Mouse (Mus musculus): Measurements from ENCODE around the gene Tssk4. TPM values are rescaled to one million over a fixed set of nuclear protein-coding genes. Genes with fewer than 3 reads are reported as not detected.
A peak's percentile ranks its signal among the peaks of the same experiment; 100 is the strongest.

The Tssk4 gene
- polyA plus RNA-seq, 1 experiment from 2014 or later = 0.46 TPM

DNA sequence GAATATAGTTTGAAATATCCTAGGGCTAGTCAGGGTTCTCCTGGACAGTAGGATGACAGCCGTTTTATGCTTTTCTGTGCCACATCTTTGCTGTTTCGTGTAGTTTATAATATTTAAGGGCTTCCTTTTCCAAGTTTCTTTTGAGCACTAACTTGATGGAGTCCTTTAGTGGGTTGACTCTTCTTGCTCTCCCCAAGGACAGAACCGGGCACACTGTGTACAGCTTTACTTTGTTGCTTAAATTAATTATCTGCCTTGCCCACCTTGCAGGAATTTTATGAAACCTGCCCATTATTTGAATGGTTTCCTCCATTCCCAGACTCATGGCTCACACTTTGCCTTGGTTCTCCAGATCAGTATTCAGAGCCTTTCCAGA lies 32.1 kb downstream of the Tssk4 start:
- Histone ChIP-seq H3K36me3 (ENCODE audit: control insufficient read depth, insufficient read depth, low read length) (peaks cover 11% of the 10 kb centered on the region), H3K4me3 (ENCODE audit: low read depth, low read length) (peak overlapping the region; percentile 76), H3K4me1 (replicated peaks; ENCODE audit: control insufficient read depth, insufficient read depth) (no peaks in the 10 kb centered on the region), H3K27me3 (ENCODE audit: control insufficient read depth, insufficient read depth, low read length) (no peaks in the 10 kb centered on the region), H3K4me2 (replicated peaks; ENCODE audit: low read depth) (peak overlapping the region; percentile 83), H3K9me3 (ENCODE audit: control insufficient read depth, low read length) (no peaks in the 10 kb centered on the region), H3K9ac (ENCODE audit: low read length) (peak overlapping the region; percentile 43; the same call in 1 of the 2 replicates), H3K27ac (replicated peaks) (peak overlapping the region; percentile 90)
- ATAC-seq (ENCODE audit: low FRiP score, low TSS enrichment) = no peak
- DNase-seq (ENCODE audit: low spot score) = no peak
- WGBS = 9% methylated on average over 3 of the region's 3 CpGs
- TF ChIP-seq EP300 (optimal IDR thresholded peaks at IDR 0.05) (no peak), CTCF (IDR thresholded peaks at IDR 0.05; ENCODE audit: low read depth) (no peak)

- no peak for DNase-seq (ENCODE audit: low spot score)
- 56% methylated on average over 10 of the region's 10 CpGs for WGBS
Measured at GRCm38 (mm10) chr14:55689433-55689832, 39.4 kb downstream of the Tssk4 start.

GRCm38 (mm10) chr14:55697226-55697625 lies 47.2 kb downstream of the Tssk4 start:
- no peak for TF ChIP-seq CTCF (IDR thresholded peaks at IDR 0.05; ENCODE audit: low read depth)
- TF ChIP-seq EP300 (optimal IDR thresholded peaks at IDR 0.05) = no peak
- Histone ChIP-seq H3K9ac (ENCODE audit: low read length) (no peak overlapping the region), H3K9me3 (ENCODE audit: control insufficient read depth, low read length) (no peaks in the 10 kb centered on the region), H3K36me3 (ENCODE audit: control insufficient read depth, insufficient read depth, low read length) (no peaks in the 10 kb centered on the region), H3K4me2 (replicated peaks; ENCODE audit: low read depth) (no peak overlapping the region), H3K4me3 (ENCODE audit: low read depth, low read length) (no peak overlapping the region), H3K4me1 (replicated peaks; ENCODE audit: control insufficient read depth, insufficient read depth) (no peaks in the 10 kb centered on the region), H3K27ac (replicated peaks) (no peak overlapping the region), H3K27me3 (ENCODE audit: control insufficient read depth, insufficient read depth, low read length) (no peaks in the 10 kb centered on the region)
- 77% methylated on average over 4 of the region's 4 CpGs for WGBS
- ATAC-seq (ENCODE audit: low FRiP score, low TSS enrichment) = no peak
- DNase-seq (ENCODE audit: low spot score) = no peak

More at GRCm38 (mm10) chr14:55689433-55689832, 39.4 kb downstream of the Tssk4 start:
- H3K4me3 ChIP-seq (ENCODE audit: low read depth, low read length) = no peak overlapping the region
- no peaks in the 10 kb centered on the region for H3K4me1 ChIP-seq (replicated peaks; ENCODE audit: control insufficient read depth, insufficient read depth)
- no peaks in the 10 kb centered on the region for H3K9me3 ChIP-seq (ENCODE audit: control insufficient read depth, low read length)
- no peak overlapping the region for H3K4me2 ChIP-seq (replicated peaks; ENCODE audit: low read depth)
- no peak overlapping the region for H3K27ac ChIP-seq (replicated peaks)
- no peaks in the 10 kb centered on the region for H3K36me3 ChIP-seq (ENCODE audit: control insufficient read depth, insufficient read depth, low read length)
- TF ChIP-seq EP300 (optimal IDR thresholded peaks at IDR 0.05) (no peak), CTCF (IDR thresholded peaks at IDR 0.05; ENCODE audit: low read depth) (no peak)
- H3K9ac ChIP-seq (ENCODE audit: low read length) = no peak overlapping the region
- no peak for ATAC-seq (ENCODE audit: low FRiP score, low TSS enrichment)
- H3K27me3 ChIP-seq (ENCODE audit: control insufficient read depth, insufficient read depth, low read length) = no peaks in the 10 kb centered on the region

GRCm38 (mm10) chr14:55701131-55701530 lies 51.1 kb downstream of the Tssk4 start:
- TF ChIP-seq EP300 (optimal IDR thresholded peaks at IDR 0.05) = no peak
- no peak for TF ChIP-seq CTCF (IDR thresholded peaks at IDR 0.05; ENCODE audit: low read depth)
- H3K27me3 ChIP-seq (ENCODE audit: control insufficient read depth, insufficient read depth, low read length) = no peaks in the 10 kb centered on the region
- H3K9me3 ChIP-seq (ENCODE audit: control insufficient read depth, low read length) = no peaks in the 10 kb centered on the region
- H3K4me2 ChIP-seq (replicated peaks; ENCODE audit: low read depth) = no peak overlapping the region
- no peaks in the 10 kb centered on the region for H3K4me1 ChIP-seq (replicated peaks; ENCODE audit: control insufficient read depth, insufficient read depth)
- 47% methylated on average over 9 of the region's 9 CpGs for WGBS
- no peak overlapping the region for H3K27ac ChIP-seq (replicated peaks)
- H3K36me3 ChIP-seq (ENCODE audit: control insufficient read depth, insufficient read depth, low read length) = no peaks in the 10 kb centered on the region
- ATAC-seq (ENCODE audit: low FRiP score, low TSS enrichment) (no peak), DNase-seq (ENCODE audit: low spot score) (no peak)
- no peak overlapping the region for H3K9ac ChIP-seq (ENCODE audit: low read length)
- H3K4me3 ChIP-seq (ENCODE audit: low read depth, low read length) = no peak overlapping the region

Other genes with a start within 250 kb of the Tssk4 start
- 53.7 and 54.5 TPM in 2 replicates for gene Dhrs4, start 171.4 kb upstream of the Tssk4 start, polyA plus RNA-seq (2015; fragmentation: Nextera tagmentation; extraction: Ambion mirVana)
- 0.46 and 0.81 TPM in 2 replicates for gene Carmil3, start 159.5 kb upstream of the Tssk4 start, polyA plus RNA-seq (2015; fragmentation: Nextera tagmentation; extraction: Ambion mirVana)
- gene Cpne6, start 139.7 kb upstream of the Tssk4 start, polyA plus RNA-seq (2015; fragmentation: Nextera tagmentation; extraction: Ambion mirVana) = 0.08 and 0.17 TPM in 2 replicates
- gene Nrl, start 125.2 kb upstream of the Tssk4 start, polyA plus RNA-seq (2015; fragmentation: Nextera tagmentation; extraction: Ambion mirVana) = 0.11 TPM in 1 of 2 replicates, not detected in the other
- gene Pck2, start 109.9 kb upstream of the Tssk4 start, polyA plus RNA-seq (2015; fragmentation: Nextera tagmentation; extraction: Ambion mirVana) = 15.7 and 16.1 TPM in 2 replicates
- 45.9 and 51.0 TPM in 2 replicates for gene Dcaf11, start 90.2 kb upstream of the Tssk4 start, polyA plus RNA-seq (2015; fragmentation: Nextera tagmentation; extraction: Ambion mirVana)
- gene A730061H03Rik, start 89.8 kb upstream of the Tssk4 start, polyA plus RNA-seq (2015; fragmentation: Nextera tagmentation; extraction: Ambion mirVana) = 0.57 and 0.93 TPM in 2 replicates
- 0.30 and 0.35 TPM in 2 replicates for gene Fitm1, start 74.6 kb upstream of the Tssk4 start, polyA plus RNA-seq (2015; fragmentation: Nextera tagmentation; extraction: Ambion mirVana)
- 130 and 136 TPM in 2 replicates for gene Psme1, start 72.1 kb upstream of the Tssk4 start, polyA plus RNA-seq (2015; fragmentation: Nextera tagmentation; extraction: Ambion mirVana)
- gene Emc9, start 64.9 kb upstream of the Tssk4 start, polyA plus RNA-seq (2015; fragmentation: Nextera tagmentation; extraction: Ambion mirVana) = 13.1 and 14.5 TPM in 2 replicates
- gene Psme2, start 59.1 kb upstream of the Tssk4 start, polyA plus RNA-seq (2015; fragmentation: Nextera tagmentation; extraction: Ambion mirVana) = 268 and 316 TPM in 2 replicates
- gene Rnf31, start 58.5 kb upstream of the Tssk4 start, polyA plus RNA-seq (2015; fragmentation: Nextera tagmentation; extraction: Ambion mirVana) = 9.5 and 11.3 TPM in 2 replicates
- 14.1 and 14.7 TPM in 2 replicates for gene Irf9, start 46.6 kb upstream of the Tssk4 start, polyA plus RNA-seq (2015; fragmentation: Nextera tagmentation; extraction: Ambion mirVana)
- gene Rec8, start 32.1 kb upstream of the Tssk4 start, polyA plus RNA-seq (2015; fragmentation: Nextera tagmentation; extraction: Ambion mirVana) = 4.5 TPM in 2 replicates
- 28.8 and 38.3 TPM in 2 replicates for gene Ipo4, start 14.2 kb upstream of the Tssk4 start, polyA plus RNA-seq (2015; fragmentation: Nextera tagmentation; extraction: Ambion mirVana)
- gene Gm49378, start 12.3 kb upstream of the Tssk4 start, polyA plus RNA-seq (2015; fragmentation: Nextera tagmentation; extraction: Ambion mirVana) = 1.2 and 1.3 TPM in 2 replicates
- 71.7 and 75.6 TPM in 2 replicates for gene Tm9sf1, start 6.4 kb upstream of the Tssk4 start, polyA plus RNA-seq (2015; fragmentation: Nextera tagmentation; extraction: Ambion mirVana)
- gene Mdp1, start 10.3 kb downstream of the Tssk4 start, polyA plus RNA-seq (2015; fragmentation: Nextera tagmentation; extraction: Ambion mirVana) = 46.5 and 50.6 TPM in 2 replicates
- gene Gmpr2, start 21.8 kb downstream of the Tssk4 start, polyA plus RNA-seq (2015; fragmentation: Nextera tagmentation; extraction: Ambion mirVana) = 24.8 and 26.8 TPM in 2 replicates
- gene Nedd8, start 21.9 kb downstream of the Tssk4 start, polyA plus RNA-seq (2015; fragmentation: Nextera tagmentation; extraction: Ambion mirVana) = 402 and 425 TPM in 2 replicates
- gene Tinf2, start 31.6 kb downstream of the Tssk4 start, polyA plus RNA-seq (2015; fragmentation: Nextera tagmentation; extraction: Ambion mirVana) = 17.5 and 17.8 TPM in 2 replicates
- gene Tgm1, start 63.7 kb downstream of the Tssk4 start, polyA plus RNA-seq (2015; fragmentation: Nextera tagmentation; extraction: Ambion mirVana) = 79.0 and 80.6 TPM in 2 replicates
- 25.7 and 27.3 TPM in 2 replicates for gene Rabggta, start 72.1 kb downstream of the Tssk4 start, polyA plus RNA-seq (2015; fragmentation: Nextera tagmentation; extraction: Ambion mirVana)
- gene Dhrs1, start 95.5 kb downstream of the Tssk4 start, polyA plus RNA-seq (2015; fragmentation: Nextera tagmentation; extraction: Ambion mirVana) = 92.3 and 99.5 TPM in 2 replicates
- 16.8 and 19.8 TPM in 2 replicates for gene Nop9, start 95.5 kb downstream of the Tssk4 start, polyA plus RNA-seq (2015; fragmentation: Nextera tagmentation; extraction: Ambion mirVana)
- gene Cideb, start 108.3 kb downstream of the Tssk4 start, polyA plus RNA-seq (2015; fragmentation: Nextera tagmentation; extraction: Ambion mirVana) = 12.3 and 13.6 TPM in 2 replicates
- 3.2 and 3.8 TPM in 2 replicates for gene Ltb4r2, start 111.2 kb downstream of the Tssk4 start, polyA plus RNA-seq (2015; fragmentation: Nextera tagmentation; extraction: Ambion mirVana)
- gene Ltb4r1, start 115.8 kb downstream of the Tssk4 start, polyA plus RNA-seq (2015; fragmentation: Nextera tagmentation; extraction: Ambion mirVana) = 1.8 TPM in 2 replicates
- gene Adcy4, start 133.9 kb downstream of the Tssk4 start, polyA plus RNA-seq (2015; fragmentation: Nextera tagmentation; extraction: Ambion mirVana) = 2.3 and 2.5 TPM in 2 replicates
- gene Ripk3, start 138.7 kb downstream of the Tssk4 start, polyA plus RNA-seq (2015; fragmentation: Nextera tagmentation; extraction: Ambion mirVana) = 8.7 and 13.2 TPM in 2 replicates
- gene Nfatc4, start 173.0 kb downstream of the Tssk4 start, polyA plus RNA-seq (2015; fragmentation: Nextera tagmentation; extraction: Ambion mirVana) = 11.2 and 12.5 TPM in 2 replicates
- 2.8 and 3.2 TPM in 2 replicates for gene Nynrin, start 203.8 kb downstream of the Tssk4 start, polyA plus RNA-seq (2015; fragmentation: Nextera tagmentation; extraction: Ambion mirVana)
- gene Cbln3, start 234.2 kb downstream of the Tssk4 start, polyA plus RNA-seq (2015; fragmentation: Nextera tagmentation; extraction: Ambion mirVana) = 0.56 and 0.65 TPM in 2 replicates
- 6.4 and 7.5 TPM in 2 replicates for gene Khnyn, start 234.8 kb downstream of the Tssk4 start, polyA plus RNA-seq (2015; fragmentation: Nextera tagmentation; extraction: Ambion mirVana)